Mouse (Mus musculus) neutrophil, adult 59 days (primary cell): ENCODE data around the gene Ankar. TPM values are rescaled to one million over a fixed set of nuclear protein-coding genes. Genes with fewer than 3 reads are reported as not detected.

Source experiments
- total RNA-seq, 2 experiments: library from RNA; stranded (reverse); gene quantifications; 1 replicate in 1 of 2; 2 replicates in 1 of 2; pipeline ENCODE4 v1.2.4; 2023

Ankar gene
- not detected for total RNA-seq

GRCm38 (mm10) chr1:72700479-72700878 lies at the start of gene Ankar:
Gene Ankar, minus strand, starts transcription at chr1:72700579.

GRCm38 (mm10) chr1:72710753-72711653 lies 10.6 kb upstream of the Ankar start, which contains the start of gene Rpl37a:
Gene Rpl37a, plus strand, starts transcription at chr1:72711290.

Other genes with a start within 250 kb of the Ankar start
- gene March4, start 163.6 kb downstream of the Ankar start, total RNA-seq: under 1 TPM in 1 of 2 experiments, not detected in 1; 0.09 TPM
- gene Smarcal1, start 117.3 kb downstream of the Ankar start, total RNA-seq: 10 to 100 TPM; 21.8 to 24.4 TPM
- 100 to 1,000 TPM; 809 to 882 TPM for gene Rpl37a, start 10.7 kb upstream of the Ankar start, total RNA-seq
- not detected for gene Igfbp2, start 123.9 kb upstream of the Ankar start, total RNA-seq
- gene Igfbp5, start 174.3 kb upstream of the Ankar start, total RNA-seq: 1 to 10 TPM; 1.1 to 1.6 TPM